Mouse (Mus musculus): ENCODE results near the gene Zfp961. TPM values are rescaled to one million over a fixed set of nuclear protein-coding genes. Genes with fewer than 3 reads are reported as not detected.
"Not testable (repeated sequence)": the region's sequence is repeated elsewhere in the genome, so short reads cannot be mapped to it uniquely, and the experiment has no call there.

Gene Zfp961
- polyA plus RNA-seq, 1 experiment from 2014 or later = 16.2 TPM

DNA sequence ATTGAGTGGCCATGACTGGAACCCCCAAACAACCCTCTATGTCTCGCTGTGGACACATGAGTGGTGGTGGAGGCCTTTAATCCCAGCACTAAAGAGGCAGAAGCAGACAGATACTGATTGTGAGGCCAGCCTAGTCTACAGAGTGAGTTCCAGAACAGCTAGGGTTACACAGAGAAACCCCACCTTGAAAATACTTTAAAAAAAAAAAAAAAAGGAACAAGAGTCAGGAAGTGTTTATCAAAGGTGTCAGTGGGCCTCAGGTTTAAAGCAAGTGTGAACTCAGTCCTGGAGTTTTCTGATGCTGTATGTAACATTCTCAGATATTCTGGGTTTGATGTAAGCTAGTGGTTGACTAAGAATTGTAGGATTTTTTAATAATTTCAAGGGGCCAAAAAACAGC, 1.7 kb downstream of the Zfp961 start:
- DNase-seq (ENCODE audit: low spot score) (no peak), ATAC-seq (ENCODE audit: low read depth) (no peak)
- Histone ChIP-seq H3K4me2 (ENCODE audit: low read depth, low read length) (peak overlapping the region; percentile 69; the same call in 1 of the 2 replicates), H3K27me3 (replicated peaks; ENCODE audit: control insufficient read depth, insufficient read depth, low read length) (no peaks in the 10 kb centered on the region), H3K36me3 (ENCODE audit: control insufficient read depth, insufficient read depth, low read length) (peaks cover 15% of the 10 kb centered on the region; the same call in 1 of the 2 replicates), H3K9ac (ENCODE audit: low read depth, low read length) (no peak overlapping the region), H3K4me1 (ENCODE audit: control insufficient read depth, insufficient read depth, low read length) (peaks cover 6% of the 10 kb centered on the region), H3K9me3 (ENCODE audit: control insufficient read depth, low read length) (peaks cover 33% of the 10 kb centered on the region), H3K4me3 (ENCODE audit: low read depth, low read length) (no peak overlapping the region), H3K27ac (replicated peaks; ENCODE audit: low read depth, low read length) (no peak overlapping the region)
- 87% methylated on average over 1 of the region's 1 CpGs for WGBS

DNA sequence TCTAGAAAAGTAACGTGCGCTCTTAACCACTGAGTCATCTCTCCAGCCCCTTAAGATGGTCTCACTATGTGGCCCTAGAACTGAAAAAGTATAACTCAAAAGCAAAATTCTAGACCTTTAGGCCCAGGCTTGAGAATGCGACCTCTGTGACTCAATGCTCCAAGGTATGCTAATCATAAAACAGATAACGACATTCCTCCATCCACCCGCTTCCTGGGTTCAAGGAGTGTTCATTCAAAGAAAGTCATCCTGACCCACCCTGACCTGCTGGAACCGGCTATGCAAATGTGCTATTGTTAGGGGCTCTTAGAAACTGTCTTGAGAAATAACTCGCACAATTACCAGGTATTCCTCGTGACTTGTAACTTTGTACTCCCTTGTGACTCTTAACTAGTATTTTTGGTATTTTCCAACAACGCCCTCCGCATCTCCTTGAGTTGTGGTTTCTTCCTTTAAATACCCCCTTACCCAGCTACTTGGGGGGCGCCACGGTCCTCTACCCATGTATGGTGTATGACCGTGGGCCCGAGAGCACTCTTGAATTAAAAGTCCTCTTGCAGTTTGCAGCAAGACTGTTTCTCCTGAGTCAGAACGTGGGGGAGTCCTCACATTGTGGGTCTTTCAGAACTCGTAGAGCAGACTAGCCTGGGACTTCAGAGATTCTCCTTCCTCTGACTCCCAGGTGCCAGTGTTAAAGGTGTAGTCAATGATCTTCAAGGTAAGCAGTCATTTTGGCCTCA, 2.3 kb downstream of the Zfp961 start:
- not testable (repeated sequence) for H3K4me2 ChIP-seq (ENCODE audit: low read depth, low read length); H3K27ac ChIP-seq (replicated peaks; ENCODE audit: low read depth, low read length); ATAC-seq (ENCODE audit: low read depth); H3K4me3 ChIP-seq (ENCODE audit: low read depth, low read length); H3K9ac ChIP-seq (ENCODE audit: low read depth, low read length); DNase-seq (ENCODE audit: low spot score); H3K4me1 ChIP-seq (ENCODE audit: control insufficient read depth, insufficient read depth, low read length); H3K27me3 ChIP-seq (replicated peaks; ENCODE audit: control insufficient read depth, insufficient read depth, low read length)
- 95% methylated on average over 16 of the region's 16 CpGs for WGBS
- H3K36me3 ChIP-seq (ENCODE audit: control insufficient read depth, insufficient read depth, low read length) = peaks cover 15% of the 10 kb centered on the region; the same call in 1 of the 2 replicates
- peaks cover 33% of the 10 kb centered on the region for H3K9me3 ChIP-seq (ENCODE audit: control insufficient read depth, low read length)

DNA sequence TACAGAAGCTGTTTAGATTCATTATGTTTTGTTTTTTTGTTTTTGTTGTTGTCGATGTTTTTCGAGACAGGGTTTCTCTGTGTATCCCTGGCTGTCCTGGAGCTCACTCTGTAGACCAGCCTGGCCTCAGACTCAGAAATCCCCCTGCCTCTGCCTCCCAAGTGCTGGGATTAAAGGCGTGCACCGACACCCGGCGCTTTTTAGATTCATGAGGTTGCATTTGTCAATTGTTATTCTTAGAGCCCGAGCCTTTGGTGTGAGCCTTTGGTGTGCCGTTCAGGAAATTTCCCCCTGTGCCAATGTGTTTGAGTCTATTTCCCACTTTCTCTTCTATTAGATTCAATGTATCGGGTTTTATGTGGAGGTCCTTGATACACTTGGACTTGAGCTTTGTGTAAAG, 3.8 kb downstream of the Zfp961 start:
- Histone ChIP-seq H3K9me3 (ENCODE audit: control insufficient read depth, low read length) (peaks cover 33% of the 10 kb centered on the region), H3K4me1 (ENCODE audit: control insufficient read depth, insufficient read depth, low read length) (peaks cover 6% of the 10 kb centered on the region), H3K36me3 (ENCODE audit: control insufficient read depth, insufficient read depth, low read length) (peaks cover 15% of the 10 kb centered on the region; the same call in 1 of the 2 replicates), H3K27ac (replicated peaks; ENCODE audit: low read depth, low read length) (no peak overlapping the region), H3K4me2 (ENCODE audit: low read depth, low read length) (no peak overlapping the region), H3K4me3 (ENCODE audit: low read depth, low read length) (no peak overlapping the region), H3K27me3 (replicated peaks; ENCODE audit: control insufficient read depth, insufficient read depth, low read length) (no peaks in the 10 kb centered on the region), H3K9ac (ENCODE audit: low read depth, low read length) (no peak overlapping the region)
- ATAC-seq (ENCODE audit: low read depth) = no peak
- WGBS = 95% methylated on average over 9 of the region's 9 CpGs
- DNase-seq (ENCODE audit: low spot score) = no peak

DNA sequence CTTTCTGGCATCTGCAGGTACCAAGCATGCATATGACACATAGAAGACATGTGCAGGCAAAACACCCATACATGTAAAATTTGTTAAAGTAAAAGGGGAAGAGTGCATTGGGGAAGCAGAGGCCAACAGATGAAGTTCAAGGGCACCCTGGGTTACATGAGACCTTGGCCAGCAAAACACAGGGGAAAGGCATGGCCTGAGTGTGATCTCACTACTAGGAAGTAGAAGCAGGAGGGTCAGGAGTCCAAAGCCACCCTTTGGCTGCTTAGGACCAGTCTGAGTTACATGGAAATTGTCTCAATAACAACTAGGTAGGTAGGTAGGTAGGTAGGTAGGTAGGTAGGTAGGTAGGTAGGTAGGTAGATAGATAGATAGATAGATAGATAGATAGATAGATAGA, 9.6 kb downstream of the Zfp961 start:
- no peak overlapping the region for H3K9ac ChIP-seq (ENCODE audit: low read depth, low read length)
- H3K4me1 ChIP-seq (ENCODE audit: control insufficient read depth, insufficient read depth, low read length) = no peaks in the 10 kb centered on the region
- no peak for DNase-seq (ENCODE audit: low spot score)

GRCm38 (mm10) chr8:71961796-71962195, 11.0 kb downstream of the Zfp961 start:
- Histone ChIP-seq H3K27me3 (replicated peaks; ENCODE audit: control insufficient read depth, insufficient read depth, low read length) (no peaks in the 10 kb centered on the region), H3K36me3 (ENCODE audit: control insufficient read depth, insufficient read depth, low read length) (peaks cover 23% of the 10 kb centered on the region), H3K9ac (ENCODE audit: low read depth, low read length) (no peak overlapping the region), H3K4me2 (ENCODE audit: low read depth, low read length) (no peak overlapping the region), H3K4me1 (ENCODE audit: control insufficient read depth, insufficient read depth, low read length) (no peaks in the 10 kb centered on the region), H3K27ac (replicated peaks; ENCODE audit: low read depth, low read length) (no peak overlapping the region), H3K9me3 (ENCODE audit: control insufficient read depth, low read length) (peaks cover 7% of the 10 kb centered on the region; the same call in 1 of the 2 replicates), H3K4me3 (ENCODE audit: low read depth, low read length) (no peak overlapping the region)
- DNase-seq (ENCODE audit: low spot score) (no peak), ATAC-seq (ENCODE audit: low read depth) (no peak)
- WGBS = 86% methylated on average over 5 of the region's 5 CpGs

More for the DNA sequence above, 9.6 kb downstream of the Zfp961 start:
- Histone ChIP-seq H3K36me3 (ENCODE audit: control insufficient read depth, insufficient read depth, low read length) (peaks cover 10% of the 10 kb centered on the region), H3K9me3 (ENCODE audit: control insufficient read depth, low read length) (peaks cover 19% of the 10 kb centered on the region), H3K4me2 (ENCODE audit: low read depth, low read length) (no peak overlapping the region), H3K4me3 (ENCODE audit: low read depth, low read length) (no peak overlapping the region), H3K27me3 (replicated peaks; ENCODE audit: control insufficient read depth, insufficient read depth, low read length) (no peaks in the 10 kb centered on the region), H3K27ac (replicated peaks; ENCODE audit: low read depth, low read length) (no peak overlapping the region)
- ATAC-seq (ENCODE audit: low read depth) = no peak

GRCm38 (mm10) chr8:71964051-71964450, 13.2 kb downstream of the Zfp961 start:
- DNase-seq (ENCODE audit: low spot score) (no peak), ATAC-seq (ENCODE audit: low read depth) (no peak)
- Histone ChIP-seq H3K4me2 (ENCODE audit: low read depth, low read length) (no peak overlapping the region), H3K27me3 (replicated peaks; ENCODE audit: control insufficient read depth, insufficient read depth, low read length) (no peaks in the 10 kb centered on the region), H3K36me3 (ENCODE audit: control insufficient read depth, insufficient read depth, low read length) (peaks cover 46% of the 10 kb centered on the region), H3K27ac (replicated peaks; ENCODE audit: low read depth, low read length) (no peak overlapping the region), H3K4me3 (ENCODE audit: low read depth, low read length) (no peak overlapping the region), H3K9me3 (ENCODE audit: control insufficient read depth, low read length) (peaks cover 14% of the 10 kb centered on the region; the same call in 1 of the 2 replicates), H3K9ac (ENCODE audit: low read depth, low read length) (no peak overlapping the region), H3K4me1 (ENCODE audit: control insufficient read depth, insufficient read depth, low read length) (no peaks in the 10 kb centered on the region)
- 96% methylated on average over 3 of the region's 3 CpGs for WGBS

- Histone ChIP-seq H3K9me3 (ENCODE audit: control insufficient read depth, low read length) (peaks cover 14% of the 10 kb centered on the region; the same call in 1 of the 2 replicates), H3K9ac (ENCODE audit: low read depth, low read length) (no peak overlapping the region), H3K27me3 (replicated peaks; ENCODE audit: control insufficient read depth, insufficient read depth, low read length) (no peaks in the 10 kb centered on the region), H3K27ac (replicated peaks; ENCODE audit: low read depth, low read length) (no peak overlapping the region), H3K4me2 (ENCODE audit: low read depth, low read length) (no peak overlapping the region), H3K36me3 (ENCODE audit: control insufficient read depth, insufficient read depth, low read length) (peaks cover 56% of the 10 kb centered on the region), H3K4me3 (ENCODE audit: low read depth, low read length) (no peak overlapping the region), H3K4me1 (ENCODE audit: control insufficient read depth, insufficient read depth, low read length) (no peaks in the 10 kb centered on the region)
- no peak for DNase-seq (ENCODE audit: low spot score)
- 88% methylated on average over 2 of the region's 2 CpGs for WGBS
- ATAC-seq (ENCODE audit: low read depth) = no peak
Measured at GRCm38 (mm10) chr8:71965166-71965565, 14.3 kb downstream of the Zfp961 start.

DNA sequence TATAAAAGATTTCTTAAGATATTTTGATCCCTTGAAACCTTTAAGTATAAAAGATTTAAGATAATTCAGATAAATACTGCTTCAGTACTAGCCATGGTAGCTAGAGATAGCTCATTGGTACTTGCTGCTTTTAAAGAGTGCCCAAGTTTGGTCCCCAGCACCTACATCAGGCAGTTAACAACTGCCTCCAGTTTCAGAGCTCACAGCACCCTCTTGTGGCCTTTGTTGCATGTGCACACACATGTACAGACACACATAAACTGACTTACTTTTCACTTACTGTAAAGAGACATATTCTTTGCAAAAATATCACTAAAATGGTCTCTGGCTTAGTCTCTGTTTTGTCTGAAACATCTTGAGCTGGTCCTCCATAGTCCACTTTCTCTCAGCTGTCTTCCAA, 15.6 kb downstream of the Zfp961 start:
- H3K4me3 ChIP-seq (ENCODE audit: low read depth, low read length) = no peak overlapping the region
- H3K9ac ChIP-seq (ENCODE audit: low read depth, low read length) = no peak overlapping the region
- H3K4me1 ChIP-seq (ENCODE audit: control insufficient read depth, insufficient read depth, low read length) = no peaks in the 10 kb centered on the region
- ATAC-seq (ENCODE audit: low read depth) (no peak), DNase-seq (ENCODE audit: low spot score) (no peak)
- H3K27me3 ChIP-seq (replicated peaks; ENCODE audit: control insufficient read depth, insufficient read depth, low read length) = no peaks in the 10 kb centered on the region
- H3K9me3 ChIP-seq (ENCODE audit: control insufficient read depth, low read length) = peaks cover 14% of the 10 kb centered on the region; the same call in 1 of the 2 replicates
- H3K36me3 ChIP-seq (ENCODE audit: control insufficient read depth, insufficient read depth, low read length) = peaks cover 56% of the 10 kb centered on the region
- H3K27ac ChIP-seq (replicated peaks; ENCODE audit: low read depth, low read length) = no peak overlapping the region
- no peak overlapping the region for H3K4me2 ChIP-seq (ENCODE audit: low read depth, low read length)

GRCm38 (mm10) chr8:71967261-71967660, 16.4 kb downstream of the Zfp961 start:
- Histone ChIP-seq H3K27me3 (replicated peaks; ENCODE audit: control insufficient read depth, insufficient read depth, low read length) (no peaks in the 10 kb centered on the region), H3K9ac (ENCODE audit: low read depth, low read length) (no peak overlapping the region), H3K4me3 (ENCODE audit: low read depth, low read length) (no peak overlapping the region), H3K27ac (replicated peaks; ENCODE audit: low read depth, low read length) (no peak overlapping the region), H3K36me3 (ENCODE audit: control insufficient read depth, insufficient read depth, low read length) (peaks cover 56% of the 10 kb centered on the region), H3K9me3 (ENCODE audit: control insufficient read depth, low read length) (peaks cover 14% of the 10 kb centered on the region; the same call in 1 of the 2 replicates), H3K4me2 (ENCODE audit: low read depth, low read length) (no peak overlapping the region), H3K4me1 (ENCODE audit: control insufficient read depth, insufficient read depth, low read length) (no peaks in the 10 kb centered on the region)
- ATAC-seq (ENCODE audit: low read depth) (no peak), DNase-seq (ENCODE audit: low spot score) (no peak)
- 100% methylated on average over 5 of the region's 5 CpGs for WGBS

All from embryonic facial prominence, embryonic 14.5 days (tissue).